Mouse (Mus musculus) fibroblast of lung, adult 2 months (primary cell): ENCODE measurements around the gene Casd1.

Experiments
- DNase-seq: peaks from one replicate; pipeline ENCODE4 v3.0.0-alpha.2; 2011; ENCODE audit warnings: low read depth

Gene Casd1

GRCm38 (mm10) chr6:4600658-4601296 lies at the start of gene Casd1:
TSS of gene Casd1 (plus strand) at chr6:4600839.
- no peak for DNase-seq

DNA sequence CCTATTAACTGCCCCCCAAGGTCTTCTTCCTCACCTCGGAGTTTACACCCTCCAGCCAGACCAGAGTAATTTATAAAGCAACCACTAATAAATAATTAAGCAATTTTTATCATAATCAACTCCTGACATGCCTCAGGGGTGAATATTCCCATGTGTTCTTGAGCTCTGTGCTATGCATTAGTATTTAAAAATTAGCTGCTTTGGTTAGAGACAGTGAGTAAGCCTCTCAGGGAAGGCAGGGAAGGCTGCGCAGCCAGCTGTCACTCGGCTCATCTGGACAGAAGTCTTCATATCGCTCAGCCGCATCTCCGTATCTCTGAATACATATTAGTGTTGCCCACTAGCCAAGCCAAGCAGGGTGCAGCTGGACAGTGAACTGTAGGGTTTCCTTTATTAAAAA lies 45.3 kb upstream of the Casd1 start:
- DNase-seq, result no peak

GRCm38 (mm10) chr6:4557086-4557485 lies 43.6 kb upstream of the Casd1 start:
- DNase-seq, result no peak

- peak; percentile 40 for DNase-seq
Observed at GRCm38 (mm10) chr6:4557678-4558077, 43.0 kb upstream of the Casd1 start.

DNA sequence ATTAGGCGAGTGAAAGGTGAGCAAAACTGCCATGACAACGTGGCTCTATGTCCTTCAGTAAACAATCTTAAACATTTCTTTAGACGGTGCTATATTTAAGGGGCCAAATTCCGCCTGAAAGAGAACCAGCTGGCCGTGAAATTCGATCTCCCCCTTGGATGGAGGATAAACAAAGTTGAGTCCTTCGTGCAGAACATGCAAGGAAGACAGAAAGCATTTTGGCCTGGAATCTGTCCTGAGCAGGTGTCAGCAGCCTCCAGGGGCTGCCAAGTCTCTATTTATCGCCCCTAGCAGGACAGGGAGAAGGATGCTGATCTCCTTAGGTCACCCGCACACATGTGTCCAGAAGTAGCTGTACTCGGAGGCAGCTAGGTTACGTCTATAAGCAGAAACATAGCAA lies 39.5 kb upstream of the Casd1 start:
- no peak for DNase-seq

DNA sequence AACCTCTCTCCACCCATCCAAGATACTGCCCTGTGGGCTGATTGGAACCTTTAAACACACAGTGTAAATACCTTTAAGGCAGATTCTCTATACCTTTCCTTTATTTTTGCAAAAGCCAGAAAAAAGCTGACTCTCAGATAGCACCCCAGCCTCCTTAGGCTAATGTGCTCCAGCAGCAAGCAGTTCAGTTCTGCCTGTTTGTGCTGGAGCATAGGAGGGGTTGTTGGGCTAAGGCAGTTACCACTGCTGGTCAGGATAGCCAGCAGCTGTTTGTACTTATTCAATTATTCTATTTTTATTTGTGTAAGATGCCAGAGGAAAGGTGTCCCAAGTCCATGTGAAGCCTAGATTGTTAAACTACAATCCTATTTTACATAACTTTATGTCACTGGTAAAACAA lies 39.0 kb upstream of the Casd1 start:
- no peak for DNase-seq

DNA sequence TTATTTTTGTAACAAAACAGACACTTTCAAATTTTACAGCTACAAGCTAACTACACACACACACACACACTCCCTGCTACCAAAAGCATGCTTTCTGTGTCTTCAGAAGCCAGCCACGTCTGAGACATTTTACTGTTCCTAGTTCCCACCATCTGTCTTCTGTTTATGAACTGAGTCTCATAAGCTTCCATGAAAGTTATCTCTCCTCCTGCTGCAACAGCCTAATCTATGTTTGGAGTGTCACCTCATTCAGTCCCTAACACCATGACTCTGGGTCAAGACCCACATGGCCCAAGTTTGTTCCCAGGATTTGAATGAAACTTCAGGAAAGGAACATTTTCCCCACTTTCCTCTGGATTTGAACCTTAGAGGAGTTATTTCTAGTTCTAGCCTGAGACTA lies 38.2 kb upstream of the Casd1 start:
- DNase-seq, result no peak

GRCm38 (mm10) chr6:4563477-4563876 lies 37.2 kb upstream of the Casd1 start:
- no peak for DNase-seq

DNA sequence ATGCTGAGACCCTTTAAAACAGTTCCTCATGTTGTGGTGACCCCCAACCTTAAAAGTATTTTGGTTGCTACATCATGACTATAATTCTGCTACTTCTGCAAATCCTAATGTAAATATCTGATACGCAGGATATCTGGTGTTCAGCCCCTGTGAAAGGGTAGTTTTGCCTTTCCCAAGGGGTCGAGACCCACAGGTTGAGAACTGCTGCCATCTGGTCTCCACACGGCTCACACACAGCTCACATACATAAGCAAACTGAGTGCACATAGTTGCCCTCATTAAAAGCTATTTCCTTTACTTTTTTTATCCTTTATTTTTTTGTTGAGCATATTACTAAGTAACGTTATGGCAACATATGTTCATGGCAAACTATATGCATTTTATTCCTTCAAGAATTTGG lies 30.2 kb upstream of the Casd1 start:
- DNase-seq, result no peak

- no peak for DNase-seq
Observed at GRCm38 (mm10) chr6:4577756-4578155, 22.9 kb upstream of the Casd1 start.

DNA sequence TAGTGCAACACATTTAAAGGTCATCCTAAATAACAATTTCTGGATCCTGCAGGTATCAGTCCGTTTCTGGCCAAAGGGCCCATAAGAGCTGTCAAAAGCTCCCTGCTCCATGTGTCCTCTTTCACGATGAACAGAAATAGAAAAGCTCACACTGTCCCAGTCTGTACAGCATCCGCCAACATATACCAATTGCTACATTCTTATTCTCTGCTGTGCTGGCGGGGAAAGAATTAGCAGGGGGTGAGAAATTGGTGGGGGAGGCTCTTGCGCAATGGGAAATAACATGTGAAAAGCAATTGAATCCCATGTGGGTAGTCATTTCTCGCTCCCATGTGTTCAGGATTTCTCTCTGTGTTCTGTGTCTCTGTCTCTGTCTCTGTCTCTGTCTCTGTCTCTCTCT lies 22.3 kb upstream of the Casd1 start:
- no peak for DNase-seq

DNA sequence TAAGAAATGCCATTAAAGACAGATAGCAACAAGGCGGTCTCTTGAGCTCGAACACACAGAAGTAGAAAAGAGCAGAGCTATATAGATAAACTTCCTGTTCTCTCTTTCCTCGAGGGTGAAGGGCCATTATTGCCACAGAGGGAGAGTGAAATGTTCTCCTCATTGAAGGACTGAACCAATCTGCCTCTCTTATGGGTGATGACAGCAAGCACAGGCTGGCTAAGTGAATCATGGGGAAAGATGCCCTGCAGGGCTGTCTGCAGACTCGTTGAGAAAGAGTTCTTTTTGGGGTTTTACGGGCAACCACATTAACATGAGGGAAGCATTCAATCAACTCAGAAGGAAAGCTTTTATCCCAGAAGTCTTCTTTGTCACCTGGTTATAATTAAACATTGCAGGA lies 21.0 kb upstream of the Casd1 start:
- no peak for DNase-seq

- no peak for DNase-seq
Observed at GRCm38 (mm10) chr6:4583485-4583884, 17.2 kb upstream of the Casd1 start.

DNA sequence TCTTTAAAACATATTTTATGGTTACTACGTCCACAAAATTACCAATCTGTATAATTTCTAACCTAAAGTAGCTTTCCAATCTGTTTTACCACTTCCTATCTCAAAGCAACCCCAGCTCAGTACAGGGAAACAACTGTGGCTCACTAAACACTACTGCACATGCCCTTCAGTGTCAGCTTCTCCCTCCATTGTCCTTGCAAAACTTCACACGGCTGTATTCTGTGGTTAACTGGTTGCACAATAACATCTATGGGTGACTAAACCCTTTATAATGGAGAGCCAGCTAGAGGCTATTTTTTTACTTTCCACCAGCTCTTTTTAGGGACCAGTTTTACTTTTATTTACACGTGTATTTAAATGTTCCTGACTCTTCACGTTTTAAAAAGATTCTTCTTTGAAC lies 12.7 kb upstream of the Casd1 start:
- peak; percentile 42 for DNase-seq

- DNase-seq, result peak; percentile 16
Observed at GRCm38 (mm10) chr6:4588722-4589121, 11.9 kb upstream of the Casd1 start.

DNA sequence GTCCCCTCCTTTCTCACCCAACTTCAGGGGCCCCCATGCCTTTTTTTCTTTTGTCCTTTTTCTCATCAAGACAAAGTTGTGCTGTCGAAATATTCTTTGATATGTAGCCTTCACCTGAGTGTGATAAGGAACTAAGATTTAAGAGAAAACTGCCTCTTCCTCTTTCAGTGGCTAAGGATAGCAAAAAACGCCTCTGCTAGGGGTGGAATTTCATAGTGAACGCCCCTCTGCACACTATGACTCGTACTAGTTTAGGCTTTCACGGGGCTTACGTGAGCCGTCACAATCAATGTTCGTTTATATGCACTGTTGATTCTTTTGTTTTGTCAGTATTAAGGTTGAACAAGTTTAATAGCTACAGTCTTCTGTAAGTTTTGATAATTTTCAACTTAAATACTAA lies 10.6 kb upstream of the Casd1 start:
- DNase-seq, result no peak

GRCm38 (mm10) chr6:4597711-4598110 lies 2.9 kb upstream of the Casd1 start:
- DNase-seq, result no peak

DNA sequence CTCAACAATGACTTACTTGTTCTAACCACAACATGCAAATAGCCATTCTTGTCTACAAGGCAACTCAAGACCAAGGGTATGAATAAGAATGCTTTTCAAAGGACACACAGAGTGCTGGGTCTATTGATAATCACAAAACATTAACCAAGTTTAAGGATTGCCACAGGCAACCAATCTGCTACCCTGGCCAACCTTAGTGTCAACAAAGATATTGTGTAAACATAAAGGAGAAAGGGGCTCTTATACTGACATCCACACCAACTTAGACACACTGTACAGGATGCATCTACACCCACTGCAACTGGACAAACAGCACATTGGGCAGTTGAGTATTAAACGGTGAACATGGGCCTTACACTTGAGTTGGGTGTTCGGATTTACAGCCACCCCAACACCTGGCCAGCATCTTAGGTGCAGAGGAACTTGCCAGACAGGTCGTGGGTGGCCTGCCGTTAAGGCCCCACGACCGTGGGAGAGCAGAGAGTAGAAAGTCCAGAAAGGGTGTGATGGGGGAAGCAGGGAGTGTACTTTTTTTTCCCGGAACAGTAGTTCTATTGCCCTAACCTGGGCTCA lies 468 bp upstream of the Casd1 start:
- no peak for DNase-seq

DNA sequence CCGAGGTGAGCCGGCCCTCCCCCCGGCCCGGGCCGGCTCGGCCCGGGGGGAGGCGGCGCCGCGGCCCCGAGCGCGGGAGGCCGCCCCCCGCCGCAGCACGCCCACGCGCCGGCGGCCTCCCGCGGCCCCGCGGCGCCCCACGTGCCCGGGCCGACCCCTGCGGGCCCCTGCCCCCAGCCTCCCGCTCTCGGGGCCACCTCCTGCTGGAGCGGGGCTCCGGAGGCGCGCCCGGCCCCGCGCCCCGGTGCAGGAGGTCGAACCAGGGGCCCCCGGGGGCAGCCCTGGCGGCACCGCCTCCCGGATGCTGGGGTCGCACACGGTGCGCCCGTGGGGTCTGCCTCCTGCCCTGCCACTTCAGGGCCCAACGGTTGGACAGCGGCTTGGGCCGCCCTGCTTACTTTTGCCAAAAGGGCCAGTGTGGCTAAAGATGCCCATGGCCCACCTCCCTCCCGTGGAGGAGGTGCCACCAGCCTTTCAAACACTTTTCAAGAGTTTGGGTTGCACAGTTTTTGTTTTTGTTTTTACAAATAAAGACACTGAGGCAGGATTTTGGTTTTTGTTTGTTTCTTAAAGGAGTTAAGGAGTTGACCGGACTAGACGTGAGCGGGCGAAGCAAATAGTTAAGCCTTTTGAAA lies 775 bp downstream of the Casd1 start:
- peak; percentile 14 for DNase-seq

DNA sequence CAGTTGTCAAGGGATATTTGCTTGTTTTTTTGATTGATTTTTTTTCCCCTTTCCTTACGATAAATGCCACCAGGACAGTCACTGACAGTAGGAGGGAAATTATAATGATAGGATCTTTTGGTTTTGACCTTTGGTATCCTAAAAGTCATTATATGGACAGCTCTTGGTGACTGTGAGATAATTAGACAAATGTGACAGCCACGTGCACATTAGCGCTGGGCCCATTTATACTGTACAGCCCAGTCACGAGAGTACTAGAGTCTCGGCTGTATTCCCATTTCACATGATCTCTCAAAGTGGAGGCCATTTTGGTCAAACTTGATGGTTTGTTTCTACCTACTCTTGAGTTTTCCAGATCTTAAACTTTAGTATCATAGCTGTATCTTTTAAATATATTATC lies 1.4 kb downstream of the Casd1 start:
- DNase-seq, result no peak

- no peak for DNase-seq
Observed at GRCm38 (mm10) chr6:4606394-4606793, 5.8 kb downstream of the Casd1 start.

- DNase-seq, result no peak
Observed at GRCm38 (mm10) chr6:4610216-4610896, 9.7 kb downstream of the Casd1 start.

DNA sequence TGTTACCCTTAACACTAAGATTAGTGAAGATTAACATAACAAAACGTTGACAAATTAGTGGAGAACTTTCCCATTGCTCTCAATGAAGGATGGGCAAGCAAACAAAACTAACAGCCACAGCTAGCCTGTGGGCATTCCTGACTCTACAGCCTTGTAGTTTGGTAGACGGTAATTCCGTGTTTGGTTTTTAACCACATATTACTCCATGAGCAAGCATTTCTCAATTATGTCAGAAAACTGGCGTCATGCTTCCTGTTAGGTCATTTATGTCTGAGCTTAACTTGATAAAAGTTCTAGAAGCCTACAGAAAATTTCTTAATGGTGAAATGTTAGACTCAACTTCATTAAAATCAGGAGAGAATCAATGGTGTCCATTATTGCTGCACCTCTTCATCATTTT lies 11.2 kb downstream of the Casd1 start:
- DNase-seq, result no peak
